Mouse (Mus musculus): ENCODE measurements around the gene Taf1c. TPM values are rescaled to one million over a fixed set of nuclear protein-coding genes. Genes with fewer than 3 reads are reported as not detected.

Taf1c gene
- polyA plus RNA-seq (2015; fragmentation: Nextera tagmentation; extraction: Ambion mirVana), result 10.8 and 12.9 TPM in 2 replicates

GRCm38 (mm10) chr8:119604996-119605395 lies at the start of gene Taf1c:
Gene Taf1c (minus strand): TSS chr8:119605222.
- Histone ChIP-seq H3K27me3 (no peaks in the 10 kb centered on the region), H3K36me3 (peaks cover 29% of the 10 kb centered on the region), H3K4me3 (replicated peaks) (peak within 1 kb of the TSS; percentile 86), H3K9ac (peak within 1 kb of the TSS; percentile 76), H3K9me3 (replicated peaks) (0 out of 2 replicates have a peak, but pooled peaks cover 6% of the 10 kb centered on the region), H3K4me1 (peaks cover 14% of the 10 kb centered on the region), H3K4me2 (peak within 1 kb of the TSS; percentile 86), H3K27ac (peak within 1 kb of the TSS; percentile 47; the same call in 1 of the 2 replicates)
- ATAC-seq (replicated peaks; ENCODE audit: low FRiP score), result peak; percentile 77
- WGBS, result under 1% methylated on average over 23 of the region's 23 CpGs

- Histone ChIP-seq H3K9ac (no peak overlapping the region), H3K27me3 (peaks cover 4% of the 10 kb centered on the region; the same call in 1 of the 2 replicates), H3K4me3 (replicated peaks) (no peak overlapping the region), H3K27ac (0 out of 2 replicates have a peak overlapping the region, but pooled peaks have one; percentile 27), H3K9me3 (replicated peaks) (no peaks in the 10 kb centered on the region), H3K4me1 (peaks cover 22% of the 10 kb centered on the region), H3K36me3 (no peaks in the 10 kb centered on the region), H3K4me2 (no peak overlapping the region)
- WGBS, result 10% methylated on average over 2 of the region's 2 CpGs
- ATAC-seq (replicated peaks; ENCODE audit: low FRiP score), result peak; percentile 84
Measured at GRCm38 (mm10) chr8:119651324-119651723, 46.3 kb upstream of the Taf1c start.

- no peak overlapping the region for H3K4me3 ChIP-seq (replicated peaks)
- H3K27ac ChIP-seq, result no peak overlapping the region
- no peak overlapping the region for H3K9ac ChIP-seq
- H3K27me3 ChIP-seq, result peaks cover 11% of the 10 kb centered on the region; the same call in 1 of the 2 replicates
- 83% methylated on average over 7 of the region's 7 CpGs for WGBS
- H3K4me1 ChIP-seq, result peaks cover 21% of the 10 kb centered on the region
- no peak for ATAC-seq (replicated peaks; ENCODE audit: low FRiP score)
- no peaks in the 10 kb centered on the region for H3K9me3 ChIP-seq (replicated peaks)
- H3K36me3 ChIP-seq, result no peaks in the 10 kb centered on the region
- H3K4me2 ChIP-seq, result no peak overlapping the region
Measured at GRCm38 (mm10) chr8:119646846-119647245, 41.8 kb upstream of the Taf1c start.

GRCm38 (mm10) chr8:119646197-119646596 lies 41.2 kb upstream of the Taf1c start:
- no peaks in the 10 kb centered on the region for H3K9me3 ChIP-seq (replicated peaks)
- H3K4me2 ChIP-seq, result no peak overlapping the region
- no peak overlapping the region for H3K9ac ChIP-seq
- H3K27ac ChIP-seq, result no peak overlapping the region
- no peak overlapping the region for H3K4me3 ChIP-seq (replicated peaks)
- H3K27me3 ChIP-seq, result peaks cover 11% of the 10 kb centered on the region; the same call in 1 of the 2 replicates
- H3K36me3 ChIP-seq, result no peaks in the 10 kb centered on the region
- no peak for ATAC-seq (replicated peaks; ENCODE audit: low FRiP score)
- H3K4me1 ChIP-seq, result peaks cover 15% of the 10 kb centered on the region; the same call in 1 of the 2 replicates
- WGBS, result 83% methylated on average over 3 of the region's 3 CpGs

GRCm38 (mm10) chr8:119644981-119645597 lies 40.1 kb upstream of the Taf1c start:
- Histone ChIP-seq H3K4me1 (peaks cover 10% of the 10 kb centered on the region; the same call in 1 of the 2 replicates), H3K9ac (no peak overlapping the region), H3K36me3 (no peaks in the 10 kb centered on the region), H3K9me3 (replicated peaks) (no peaks in the 10 kb centered on the region), H3K27me3 (peaks cover 11% of the 10 kb centered on the region; the same call in 1 of the 2 replicates), H3K4me2 (no peak overlapping the region), H3K4me3 (replicated peaks) (no peak overlapping the region), H3K27ac (no peak overlapping the region)
- no peak for ATAC-seq (replicated peaks; ENCODE audit: low FRiP score)
- WGBS, result 54% methylated on average over 18 of the region's 18 CpGs

- Histone ChIP-seq H3K4me1 (peaks cover 12% of the 10 kb centered on the region; the same call in 1 of the 2 replicates), H3K27ac (no peak overlapping the region), H3K9ac (no peak overlapping the region), H3K27me3 (peaks cover 11% of the 10 kb centered on the region; the same call in 1 of the 2 replicates), H3K4me2 (no peak overlapping the region), H3K9me3 (replicated peaks) (no peaks in the 10 kb centered on the region), H3K4me3 (replicated peaks) (no peak overlapping the region), H3K36me3 (no peaks in the 10 kb centered on the region)
- ATAC-seq (replicated peaks; ENCODE audit: low FRiP score), result no peak
- 74% methylated on average over 17 of the region's 17 CpGs for WGBS
Measured at GRCm38 (mm10) chr8:119644429-119644960, 39.5 kb upstream of the Taf1c start.

GRCm38 (mm10) chr8:119642960-119643359 lies 37.9 kb upstream of the Taf1c start:
- H3K4me2 ChIP-seq, result no peak overlapping the region
- WGBS, result 89% methylated on average over 1 of the region's 1 CpGs
- peaks cover 11% of the 10 kb centered on the region; the same call in 1 of the 2 replicates for H3K27me3 ChIP-seq
- no peaks in the 10 kb centered on the region for H3K36me3 ChIP-seq
- no peak overlapping the region for H3K27ac ChIP-seq
- no peak overlapping the region for H3K9ac ChIP-seq
- no peaks in the 10 kb centered on the region for H3K9me3 ChIP-seq (replicated peaks)
- H3K4me3 ChIP-seq (replicated peaks), result no peak overlapping the region
- no peak for ATAC-seq (replicated peaks; ENCODE audit: low FRiP score)
- peaks cover 12% of the 10 kb centered on the region; the same call in 1 of the 2 replicates for H3K4me1 ChIP-seq

GRCm38 (mm10) chr8:119641058-119641457 lies 36.0 kb upstream of the Taf1c start:
- no peak overlapping the region for H3K4me3 ChIP-seq (replicated peaks)
- no peak overlapping the region for H3K9ac ChIP-seq
- H3K27ac ChIP-seq, result no peak overlapping the region
- peaks cover 12% of the 10 kb centered on the region for H3K4me1 ChIP-seq
- H3K27me3 ChIP-seq, result peaks cover 19% of the 10 kb centered on the region; the same call in 1 of the 2 replicates
- 73% methylated on average over 5 of the region's 5 CpGs for WGBS
- ATAC-seq (replicated peaks; ENCODE audit: low FRiP score), result no peak
- no peak overlapping the region for H3K4me2 ChIP-seq
- H3K9me3 ChIP-seq (replicated peaks), result no peaks in the 10 kb centered on the region
- no peaks in the 10 kb centered on the region for H3K36me3 ChIP-seq

- Histone ChIP-seq H3K27me3 (peaks cover 22% of the 10 kb centered on the region), H3K36me3 (no peaks in the 10 kb centered on the region), H3K27ac (no peak overlapping the region), H3K4me2 (no peak overlapping the region), H3K9me3 (replicated peaks) (no peaks in the 10 kb centered on the region), H3K4me3 (replicated peaks) (no peak overlapping the region), H3K9ac (no peak overlapping the region), H3K4me1 (peaks cover 19% of the 10 kb centered on the region)
- no peak for ATAC-seq (replicated peaks; ENCODE audit: low FRiP score)
- 19% methylated on average over 7 of the region's 7 CpGs for WGBS
Measured at GRCm38 (mm10) chr8:119639798-119640197, 34.8 kb upstream of the Taf1c start.

- Histone ChIP-seq H3K27ac (no peak overlapping the region), H3K9me3 (replicated peaks) (no peaks in the 10 kb centered on the region), H3K4me3 (replicated peaks) (no peak overlapping the region), H3K9ac (no peak overlapping the region), H3K36me3 (no peaks in the 10 kb centered on the region), H3K4me2 (no peak overlapping the region), H3K27me3 (peaks cover 30% of the 10 kb centered on the region), H3K4me1 (peaks cover 24% of the 10 kb centered on the region)
- ATAC-seq (replicated peaks; ENCODE audit: low FRiP score), result no peak
- WGBS, result 88% methylated on average over 6 of the region's 6 CpGs
Measured at GRCm38 (mm10) chr8:119638261-119638660, 33.2 kb upstream of the Taf1c start.

GRCm38 (mm10) chr8:119637381-119637780 lies 32.4 kb upstream of the Taf1c start:
- no peaks in the 10 kb centered on the region for H3K36me3 ChIP-seq
- 88% methylated on average over 4 of the region's 4 CpGs for WGBS
- H3K4me2 ChIP-seq, result no peak overlapping the region
- no peak overlapping the region for H3K9ac ChIP-seq
- no peak overlapping the region for H3K4me3 ChIP-seq (replicated peaks)
- peaks cover 31% of the 10 kb centered on the region for H3K4me1 ChIP-seq
- no peak for ATAC-seq (replicated peaks; ENCODE audit: low FRiP score)
- H3K27ac ChIP-seq, result no peak overlapping the region
- no peaks in the 10 kb centered on the region for H3K9me3 ChIP-seq (replicated peaks)
- H3K27me3 ChIP-seq, result peaks cover 39% of the 10 kb centered on the region

- WGBS, result 53% methylated on average over 7 of the region's 7 CpGs
- Histone ChIP-seq H3K27me3 (peaks cover 45% of the 10 kb centered on the region), H3K4me3 (replicated peaks) (no peak overlapping the region), H3K9ac (no peak overlapping the region), H3K4me2 (no peak overlapping the region), H3K4me1 (peaks cover 31% of the 10 kb centered on the region), H3K27ac (no peak overlapping the region), H3K9me3 (replicated peaks) (no peaks in the 10 kb centered on the region), H3K36me3 (no peaks in the 10 kb centered on the region)
- ATAC-seq (replicated peaks; ENCODE audit: low FRiP score), result no peak
Measured at GRCm38 (mm10) chr8:119636766-119637165, 31.7 kb upstream of the Taf1c start.
